Mouse (Mus musculus) mature B cell (primary cell): Measurements from ENCODE around the gene Tyro3.

ENCODE experiments used
- in situ Hi-C: fragments of 300-500 bp; cut with MboI; formaldehyde crosslinking; loops from 2 replicates; pipeline ENCODE4 v1.14.3; 2019

Tyro3 gene

DNA sequence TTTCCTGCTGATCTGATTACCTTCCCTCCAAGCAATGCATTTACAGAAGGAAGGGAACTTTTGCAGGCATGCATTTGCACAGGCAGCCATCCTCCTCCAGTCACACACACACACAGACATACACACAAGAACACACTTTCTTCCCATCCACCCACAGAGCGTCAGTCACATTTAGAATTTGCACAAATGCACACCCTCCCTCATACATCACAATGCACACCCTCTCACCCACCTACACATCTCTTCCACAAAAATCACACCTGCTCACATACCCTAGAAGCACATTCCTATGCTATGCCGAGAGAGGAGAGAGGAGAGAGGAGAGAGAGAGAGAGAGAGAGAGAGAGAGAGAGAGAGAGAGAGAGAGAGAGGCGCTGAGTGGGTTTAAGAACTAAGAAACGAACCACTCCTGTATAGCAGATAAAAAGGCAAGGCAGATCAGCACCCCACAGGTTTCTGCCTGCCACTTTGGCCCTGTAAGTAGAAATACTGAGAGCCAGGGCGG is at the start of gene Tyro3:
TSS of gene Tyro3 (plus strand) at position 455 of the 505 bp plus-strand sequence.
- in situ Hi-C loops, result no loop called here

GRCm38 (mm10) chr2:119749260-119749659 is 48.3 kb upstream of the Tyro3 start:
- in situ Hi-C loops, result no loop called here

DNA sequence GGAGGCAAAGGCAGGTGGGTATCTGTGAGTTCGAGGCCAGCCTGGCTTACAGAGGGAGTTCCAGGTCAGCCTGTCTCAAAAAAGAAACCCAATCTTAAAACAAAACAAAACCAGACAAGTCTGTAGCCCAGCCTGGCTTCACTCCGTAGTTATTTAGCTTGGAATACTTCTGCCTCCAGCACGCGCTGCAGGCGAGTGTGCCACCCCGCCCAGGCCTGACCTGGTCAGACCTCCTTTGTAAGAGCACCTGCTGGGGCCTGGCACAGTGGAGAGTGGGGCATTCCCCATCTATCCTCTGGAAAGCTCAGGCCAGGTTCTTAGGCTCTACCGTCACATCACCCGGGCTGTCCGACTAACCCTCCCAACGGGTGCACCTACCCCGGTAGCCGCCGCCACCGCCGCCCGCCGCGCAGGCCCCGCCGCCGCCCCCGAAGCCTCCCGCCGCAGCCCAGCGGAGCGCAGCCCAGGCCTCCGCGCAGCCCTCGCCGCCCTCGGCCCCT is 39.9 kb upstream of the Tyro3 start:
- in situ Hi-C loops, result no loop called here

DNA sequence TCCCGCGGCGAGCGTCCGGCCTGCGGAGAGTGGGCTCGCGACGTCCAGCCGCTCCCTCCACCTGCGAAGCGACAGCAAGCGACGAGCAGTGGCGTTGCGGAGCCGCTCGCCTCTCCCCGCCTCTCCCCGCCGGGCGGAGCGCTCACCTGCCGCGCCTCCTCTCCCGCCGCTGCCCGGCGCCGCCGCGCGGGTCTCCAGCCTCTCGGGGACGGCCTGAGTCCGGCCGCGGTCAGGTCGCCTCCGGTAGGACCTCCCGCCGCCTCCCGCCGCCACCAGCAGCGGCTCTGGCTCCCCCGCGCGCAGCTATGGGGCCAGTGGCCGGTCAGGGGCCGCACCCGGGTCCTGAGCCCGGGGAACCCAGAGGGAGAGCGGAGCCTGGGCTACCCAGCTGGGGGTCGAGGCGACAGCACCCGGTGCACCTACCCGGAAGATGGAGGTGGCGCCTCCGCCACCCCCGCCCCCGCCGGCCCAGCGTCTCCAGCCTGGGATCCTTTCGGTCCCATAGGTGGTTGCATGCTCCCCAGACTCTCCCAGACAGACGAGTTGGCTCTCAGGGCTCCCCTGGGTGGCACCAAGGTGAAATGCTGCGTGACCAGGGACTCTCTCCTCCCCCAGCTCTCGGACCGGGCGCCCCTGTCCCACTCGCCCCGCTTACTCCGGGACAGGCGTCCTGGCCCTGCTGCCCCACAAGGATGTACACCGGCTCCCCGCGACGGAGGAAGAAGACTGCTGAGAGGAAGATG is 39.3 kb upstream of the Tyro3 start:
- in situ Hi-C loops, result no loop called here

- in situ Hi-C loops, result no loop called here
Observed at GRCm38 (mm10) chr2:119758844-119759835, 38.4 kb upstream of the Tyro3 start.

GRCm38 (mm10) chr2:119760251-119760650 is 37.3 kb upstream of the Tyro3 start, which contains the start of gene Ltk:
Gene Ltk, minus strand, starts transcription at chr2:119760431.
- in situ Hi-C loops, result no loop called here

- in situ Hi-C loops, result no loop called here
Observed at GRCm38 (mm10) chr2:119762276-119762675, 35.3 kb upstream of the Tyro3 start.

DNA sequence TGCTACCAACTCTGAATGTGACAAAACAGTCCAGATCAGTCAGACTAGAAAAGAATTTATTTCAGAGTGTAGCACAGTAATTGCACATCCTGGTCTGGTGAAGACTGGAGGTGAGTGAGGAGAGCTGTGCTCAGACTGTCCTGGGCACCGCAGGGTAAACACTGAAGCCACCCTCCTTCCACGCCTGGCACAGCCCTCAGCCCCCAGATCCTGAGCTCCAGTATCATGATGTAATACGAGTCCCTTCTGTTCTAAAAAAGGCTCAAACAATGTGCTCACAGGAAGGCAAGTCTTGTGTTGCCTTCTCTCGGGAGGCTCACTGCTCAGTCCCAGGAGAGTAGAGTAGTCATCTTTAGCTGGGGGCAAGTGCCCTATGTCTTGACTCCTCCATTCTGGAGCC is 33.6 kb upstream of the Tyro3 start:
- in situ Hi-C loops, result no loop called here

DNA sequence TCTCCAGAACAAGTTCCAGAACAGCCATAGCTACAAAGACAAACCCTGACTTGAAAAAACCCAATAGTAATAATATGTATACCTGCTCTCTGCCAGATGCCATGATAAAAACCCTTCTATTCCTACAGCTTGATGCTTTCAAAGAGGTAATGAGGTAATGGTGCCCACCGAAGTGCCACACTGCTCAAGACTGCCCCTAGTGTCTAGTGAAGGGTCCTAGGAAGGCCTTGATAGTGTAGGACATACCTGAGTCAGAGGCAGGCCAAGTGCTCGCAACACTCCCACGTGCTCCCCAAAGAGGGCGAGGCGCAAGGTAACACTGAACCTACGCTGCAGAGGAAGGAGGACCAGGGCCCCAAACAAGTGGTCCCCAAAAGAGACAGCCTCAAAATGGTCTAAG is 30.3 kb upstream of the Tyro3 start:
- in situ Hi-C loops, result no loop called here

DNA sequence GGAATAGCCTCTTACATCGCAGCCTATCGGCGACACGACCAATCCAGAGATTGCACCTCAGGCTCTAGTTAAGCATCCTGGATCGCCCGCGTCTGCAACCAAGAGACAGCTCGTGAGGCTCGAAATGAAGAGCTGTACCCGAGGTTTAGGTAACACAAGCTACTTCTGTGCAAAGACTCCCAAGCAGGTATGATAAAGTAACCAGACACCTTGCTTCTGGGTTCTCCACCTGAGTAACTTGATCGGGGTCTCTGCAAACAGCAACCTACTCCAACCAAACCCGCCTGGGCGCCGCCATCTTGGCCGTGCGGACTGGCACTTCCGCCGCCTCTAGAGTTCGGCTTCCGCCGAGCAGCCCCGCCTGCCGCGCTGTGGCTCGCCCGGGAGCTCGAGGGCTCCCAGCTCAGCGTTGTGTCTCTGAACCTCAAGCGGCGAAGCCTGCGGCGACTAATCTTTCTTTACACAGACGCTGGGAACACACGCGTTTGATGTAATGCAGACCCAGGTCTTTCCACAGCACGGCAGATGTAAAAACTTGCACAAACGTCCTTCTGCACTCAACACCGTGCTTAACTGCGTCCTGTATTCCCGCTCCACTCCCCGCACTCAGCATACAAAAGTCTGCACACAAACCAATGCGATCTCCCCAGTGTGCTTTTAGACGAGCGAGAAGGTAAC is 10.2 kb upstream of the Tyro3 start, which contains the start of gene Rpap1:
TSS of gene Rpap1 (minus strand) at position 332 of the 678 bp plus-strand sequence.
- in situ Hi-C loops, result no loop called here

DNA sequence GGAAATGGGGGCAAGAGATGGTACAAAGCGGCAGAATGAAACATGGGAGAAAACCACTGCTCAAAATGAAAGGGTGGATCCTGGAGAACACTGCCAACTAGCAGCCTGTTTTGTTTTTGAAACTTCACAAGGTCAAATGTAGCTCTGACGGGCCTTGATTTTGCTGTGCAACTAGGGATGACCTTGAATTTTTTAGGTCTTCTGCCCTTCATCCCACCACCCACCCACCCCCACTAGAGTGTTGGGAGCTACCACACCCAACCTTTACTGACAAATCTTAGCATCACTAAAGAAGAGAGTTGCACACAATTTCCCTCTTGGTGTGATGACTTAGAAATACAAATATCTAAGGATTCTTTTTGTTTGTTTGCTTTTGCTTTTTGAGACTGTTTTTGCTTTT is 7.5 kb upstream of the Tyro3 start:
- in situ Hi-C loops, result no loop called here

DNA sequence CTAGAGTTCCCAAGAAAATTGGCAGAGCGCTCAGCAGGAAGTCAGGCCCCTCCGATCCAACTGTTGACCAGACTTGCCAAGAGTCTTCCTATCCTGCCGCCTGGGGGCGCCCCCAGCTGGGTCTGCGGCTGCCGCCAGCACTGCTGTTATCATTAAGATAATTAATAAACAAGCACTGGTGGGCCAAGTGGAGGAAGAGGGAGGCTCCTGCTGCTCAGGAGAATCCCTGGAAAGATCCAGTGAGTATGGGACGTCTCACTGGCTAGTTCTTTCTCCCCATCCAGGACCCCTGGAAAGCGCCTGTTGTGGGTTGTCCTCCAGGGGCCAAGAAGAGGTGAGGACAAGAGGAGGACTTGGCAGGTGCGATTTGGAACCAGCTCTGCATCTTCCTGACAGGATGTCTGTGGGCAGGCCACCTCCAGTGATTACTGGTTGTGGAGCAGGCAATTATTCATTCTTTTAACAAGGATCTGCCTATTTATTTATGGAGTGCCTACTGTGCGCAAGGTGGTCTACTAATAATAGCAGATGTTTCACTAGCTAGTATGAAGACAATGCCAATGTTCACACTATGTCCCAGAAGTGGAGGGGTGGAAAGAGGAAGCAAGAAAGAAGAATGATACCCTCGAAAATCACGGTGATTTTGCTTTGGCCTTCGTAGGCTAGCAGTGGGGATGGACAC is 854 bp downstream of the Tyro3 start:
- in situ Hi-C loops, result no loop called here

DNA sequence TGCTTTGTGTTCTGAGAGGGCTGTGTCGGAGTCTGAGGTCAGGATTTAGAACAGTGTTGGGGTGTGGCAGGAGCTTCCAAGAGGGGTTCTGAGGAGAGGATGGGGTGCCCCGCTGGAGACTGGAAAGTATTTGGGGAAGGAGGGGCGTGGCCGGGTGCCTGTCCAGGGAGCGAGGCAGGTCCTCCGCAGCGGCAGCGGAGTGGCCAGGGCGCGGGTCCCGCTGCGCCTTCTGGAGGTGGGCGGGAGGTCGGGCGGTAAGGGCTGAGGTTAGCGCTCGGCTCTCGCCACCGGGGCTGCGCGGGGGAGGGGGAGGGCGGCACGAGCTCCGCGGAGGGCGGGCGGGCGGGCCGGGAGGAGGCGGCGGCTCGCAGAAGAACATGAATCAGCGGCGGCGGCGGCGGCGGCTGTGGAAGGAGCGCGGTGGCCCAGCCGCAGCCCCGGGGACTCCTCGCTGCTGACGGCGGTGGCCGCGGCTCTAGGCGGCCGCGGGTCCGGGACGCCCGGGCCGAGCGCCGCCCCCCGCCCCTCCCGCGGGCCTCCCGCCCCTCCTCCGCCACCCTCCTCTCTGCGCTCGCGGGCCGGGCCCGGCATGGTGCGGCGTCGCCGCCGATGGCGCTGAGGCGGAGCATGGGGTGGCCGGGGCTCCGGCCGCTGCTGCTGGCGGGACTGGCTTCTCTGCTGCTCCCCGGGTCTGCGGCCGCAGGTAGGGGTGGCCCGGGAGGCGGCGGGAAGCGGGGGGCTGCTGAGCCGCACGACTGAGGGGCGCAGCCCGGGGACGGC is 1.8 kb downstream of the Tyro3 start:
- in situ Hi-C loops, result no loop called here

GRCm38 (mm10) chr2:119799961-119800550 is 2.5 kb downstream of the Tyro3 start:
- in situ Hi-C loops, result no loop called here

DNA sequence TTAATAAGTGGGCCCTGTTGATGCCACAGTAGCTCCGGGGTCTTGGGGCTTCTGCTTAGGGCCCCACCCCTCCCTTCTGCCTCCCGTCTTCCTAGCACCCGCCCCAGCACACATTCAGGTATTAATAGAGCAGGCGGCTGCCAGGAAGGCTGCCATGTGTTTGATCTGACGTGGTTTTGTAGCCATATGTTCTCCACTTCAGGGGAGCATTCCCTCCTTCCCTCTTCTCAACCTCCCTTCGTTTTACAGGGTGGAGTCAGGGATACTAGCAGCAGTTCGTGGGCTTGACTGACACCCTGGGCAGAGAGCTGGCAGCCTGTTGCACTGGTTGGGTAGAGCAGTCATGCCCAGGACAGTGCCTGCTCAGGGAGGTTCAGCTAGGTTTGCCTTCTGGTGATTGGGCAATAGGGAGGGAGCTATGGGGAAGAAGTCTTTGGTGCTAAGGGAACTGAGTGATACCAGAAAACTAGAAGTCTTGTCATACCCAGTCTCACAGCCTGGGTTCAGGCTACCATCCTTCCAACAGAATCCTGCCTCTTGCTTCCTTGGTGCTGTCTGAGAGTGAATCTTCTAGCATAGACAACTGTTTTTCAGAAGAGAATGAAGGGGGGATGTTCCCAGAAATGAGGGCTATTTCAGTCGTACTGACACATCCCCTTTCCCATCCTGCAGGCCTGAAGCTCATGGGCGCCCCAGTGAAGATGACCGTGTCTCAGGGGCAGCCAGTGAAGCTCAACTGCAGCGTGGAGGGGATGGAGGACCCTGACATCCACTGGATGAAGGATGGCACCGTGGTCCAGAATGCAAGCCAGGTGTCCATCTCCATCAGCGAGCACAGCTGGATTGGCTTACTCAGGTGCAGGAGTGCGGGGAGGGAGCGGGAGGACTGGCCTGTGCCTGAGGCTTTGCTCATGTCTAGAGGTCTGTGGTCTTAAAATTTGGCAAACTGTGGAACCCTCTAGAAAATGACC is 3.6 kb downstream of the Tyro3 start:
- in situ Hi-C loops, result no loop called here

DNA sequence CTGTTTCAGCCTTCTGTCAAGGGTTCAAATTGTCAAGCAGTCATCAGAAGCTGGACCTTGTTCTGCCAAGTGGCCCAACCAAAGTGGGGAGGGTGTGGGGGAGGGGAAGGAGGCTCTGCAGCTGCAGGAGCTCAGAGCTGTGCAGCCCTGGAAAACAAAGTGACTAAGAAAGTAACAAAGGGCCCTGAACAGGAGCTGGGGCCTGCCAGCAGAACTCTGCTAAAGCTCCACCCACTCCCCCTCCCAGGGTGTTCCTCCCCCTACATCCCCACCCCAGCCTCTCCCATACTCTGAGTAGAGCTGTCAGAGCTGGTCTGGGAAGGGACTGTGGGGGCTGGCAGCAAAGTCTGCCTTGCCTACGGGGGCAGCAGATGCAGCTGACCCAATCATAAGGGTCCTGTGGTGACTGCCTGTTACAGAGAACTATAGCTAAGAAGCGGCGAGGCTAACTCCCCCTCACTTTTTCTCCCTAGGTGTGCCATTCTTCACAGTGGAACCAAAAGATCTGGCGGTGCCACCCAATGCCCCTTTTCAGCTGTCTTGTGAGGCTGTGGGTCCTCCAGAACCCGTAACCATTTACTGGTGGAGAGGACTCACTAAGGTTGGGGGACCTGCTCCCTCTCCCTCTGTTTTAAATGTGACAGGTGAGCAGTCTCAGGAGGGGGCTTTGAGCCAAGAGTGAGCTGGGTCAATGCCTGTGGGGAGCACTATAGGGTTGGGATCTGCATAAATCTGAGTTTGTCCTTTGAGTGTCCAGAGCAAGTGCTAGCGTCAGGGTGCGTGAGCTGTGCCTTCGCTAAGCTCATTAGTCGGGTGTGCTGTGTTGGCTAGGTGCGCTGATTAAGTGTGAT is 5.5 kb downstream of the Tyro3 start:
- in situ Hi-C loops, result no loop called here

DNA sequence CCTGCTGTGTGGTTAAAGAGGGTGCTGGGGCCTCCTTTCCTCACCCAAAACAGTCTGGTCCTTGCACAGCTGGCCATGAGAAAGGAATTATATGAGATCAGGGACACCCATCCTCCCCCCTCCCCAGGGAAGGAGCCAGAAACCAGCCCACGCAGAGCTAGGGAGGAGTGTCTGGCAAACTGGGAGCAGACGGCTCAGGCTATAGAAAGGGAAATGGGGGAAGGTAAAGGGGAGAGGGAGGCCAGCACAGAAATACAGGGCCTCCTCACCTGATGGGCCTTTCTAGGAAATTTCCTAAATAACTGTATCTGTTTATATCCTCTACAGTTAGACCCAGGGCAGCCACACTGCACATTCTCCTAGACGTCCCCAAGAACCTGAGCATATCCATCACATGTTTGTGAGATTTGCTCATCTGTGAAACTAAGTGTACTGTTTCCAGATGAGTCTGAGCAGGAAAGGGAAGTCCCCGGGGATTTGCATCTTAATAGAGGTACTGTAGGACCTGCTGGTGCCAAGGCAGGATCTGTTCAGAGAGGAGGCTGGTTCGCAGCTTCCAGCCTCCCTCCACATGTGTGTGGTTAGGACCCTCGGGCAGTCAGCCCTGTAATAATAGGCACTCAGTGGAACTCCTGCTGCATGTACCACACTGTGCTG is 6.2 kb downstream of the Tyro3 start:
- in situ Hi-C loops, result no loop called here
